Mouse (Mus musculus) left cerebral cortex, postnatal 25 days (tissue): Measurements from ENCODE around the gene Stbd1. TPM values are rescaled to one million over a fixed set of nuclear protein-coding genes. Genes with fewer than 3 reads are reported as not detected.

Source experiments
- DNase-seq, 2 experiments: peaks; one replicate each; pipeline ENCODE4 v3.0.0; 2022; ENCODE audit warnings: low spot score in 2 of 2, mixed read lengths in 1 of 2
- intact Hi-C: fragments of 180-260 bp; cut with DNase I; formaldehyde crosslinking; loops from one replicate; pipeline ENCODE4 v1.15.1; 2025
- total RNA-seq, 2 experiments: library from RNA; stranded (reverse); gene quantifications; 2 replicates each; pipeline ENCODE4 v1.2.3; 2021

The Stbd1 gene
- total RNA-seq = under 1 TPM; 0.71 to 0.87 TPM

- intact Hi-C loops = loop anchor here (2.0 kb wide), 1 partner anchor 98 kb away; no protein-coding TSS in a partner anchor
- peak; percentile 10 to 11 for DNase-seq
Measured at GRCm38 (mm10) chr5:92602691-92603690, at the start of gene Stbd1. Gene Stbd1 (plus strand): TSS chr5:92603041.

- no peak for DNase-seq
- intact Hi-C loops = loop anchor here (5.0 kb wide), 1 partner anchor 47 kb away; the partner anchor contains the start of gene Scarb2
Measured at GRCm38 (mm10) chr5:92553939-92554338, 48.9 kb upstream of the Stbd1 start.

GRCm38 (mm10) chr5:92554443-92554842 is 48.4 kb upstream of the Stbd1 start:
- intact Hi-C loops = loop anchor here (5.0 kb wide), 1 partner anchor 47 kb away; the partner anchor contains the start of gene Scarb2

GRCm38 (mm10) chr5:92554891-92555511 is 47.8 kb upstream of the Stbd1 start, which contains the start of gene Fam47e:
Gene Fam47e (plus strand): TSS chr5:92555069.
- intact Hi-C loops = loop anchor here (5.0 kb wide), 1 partner anchor 48 kb away; the partner anchor contains the start of gene Scarb2

More at GRCm38 (mm10) chr5:92554443-92554842, 48.4 kb upstream of the Stbd1 start:
- no peak for DNase-seq

GRCm38 (mm10) chr5:92555905-92556304 is 46.9 kb upstream of the Stbd1 start:
- intact Hi-C loops = no loop called here
- no peak for DNase-seq

More at GRCm38 (mm10) chr5:92554891-92555511, 47.8 kb upstream of the Stbd1 start, which contains the start of gene Fam47e:
- peak; percentile 40 to 83 for DNase-seq

GRCm38 (mm10) chr5:92557508-92557907 is 45.3 kb upstream of the Stbd1 start:
- no peak for DNase-seq
- intact Hi-C loops = no loop called here

- intact Hi-C loops = no loop called here
- no peak for DNase-seq
Measured at GRCm38 (mm10) chr5:92560201-92560600, 42.6 kb upstream of the Stbd1 start.

GRCm38 (mm10) chr5:92562002-92562401 is 40.8 kb upstream of the Stbd1 start:
- DNase-seq = peak in 1 of 2 experiments; percentile 41
- intact Hi-C loops = no loop called here

- intact Hi-C loops = no loop called here
Measured at GRCm38 (mm10) chr5:92571232-92571631, 31.6 kb upstream of the Stbd1 start.

GRCm38 (mm10) chr5:92579559-92579958 is 23.3 kb upstream of the Stbd1 start:
- intact Hi-C loops = no loop called here
- no peak for DNase-seq

More at GRCm38 (mm10) chr5:92571232-92571631, 31.6 kb upstream of the Stbd1 start:
- no peak for DNase-seq

- intact Hi-C loops = no loop called here
Measured at GRCm38 (mm10) chr5:92585932-92586331, 16.9 kb upstream of the Stbd1 start.

GRCm38 (mm10) chr5:92595026-92595425 is 7.8 kb upstream of the Stbd1 start:
- intact Hi-C loops = no loop called here
- DNase-seq = no peak

More at GRCm38 (mm10) chr5:92585932-92586331, 16.9 kb upstream of the Stbd1 start:
- DNase-seq = no peak

- intact Hi-C loops = no loop called here
Measured at GRCm38 (mm10) chr5:92596865-92597264, 6.0 kb upstream of the Stbd1 start.

GRCm38 (mm10) chr5:92599030-92599429 is 3.8 kb upstream of the Stbd1 start:
- peak; percentile 8 to 39 for DNase-seq
- intact Hi-C loops = no loop called here

More at GRCm38 (mm10) chr5:92596865-92597264, 6.0 kb upstream of the Stbd1 start:
- DNase-seq = no peak

- intact Hi-C loops = no loop called here
- DNase-seq = no peak
Measured at GRCm38 (mm10) chr5:92604452-92605247, 1.8 kb downstream of the Stbd1 start.

GRCm38 (mm10) chr5:92607492-92608229 is 4.8 kb downstream of the Stbd1 start:
- DNase-seq = no peak
- intact Hi-C loops = no loop called here

- intact Hi-C loops = no loop called here
- no peak for DNase-seq
Measured at GRCm38 (mm10) chr5:92612756-92613155, 9.9 kb downstream of the Stbd1 start.

- intact Hi-C loops = no loop called here
- DNase-seq = no peak
Measured at GRCm38 (mm10) chr5:92621883-92622282, 19.0 kb downstream of the Stbd1 start.
